Mouse (Mus musculus): ENCODE results near the gene Adipor2. TPM values are rescaled to one million over a fixed set of nuclear protein-coding genes. Genes with fewer than 3 reads are reported as not detected.

Adipor2 gene
- total RNA-seq, 2 experiments from 2014 or later: 200 to 209 TPM

- DNase-seq: no peak
Observed at GRCm38 (mm10) chr6:119313588-119314375, 103.7 kb downstream of the Adipor2 start.

DNA sequence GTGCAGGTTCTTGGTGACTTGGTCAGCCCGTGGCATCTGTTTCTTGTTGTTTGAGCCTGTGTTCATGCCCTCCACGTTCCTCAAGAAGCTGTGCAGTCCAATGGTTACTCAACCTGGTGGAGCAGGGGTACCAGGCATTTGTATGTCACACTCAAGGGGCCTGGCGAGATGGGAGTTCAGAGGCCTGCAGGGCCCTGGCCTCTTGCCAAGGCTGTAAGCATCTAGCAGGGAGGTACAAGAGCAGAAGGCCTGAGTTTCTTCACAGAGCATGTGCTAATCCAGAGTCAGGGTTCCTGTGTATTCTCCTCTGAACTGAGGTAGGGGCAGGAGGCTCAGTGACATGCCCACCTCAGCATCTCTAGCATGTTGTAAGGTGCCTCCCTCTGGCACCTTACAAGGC, 104.4 kb downstream of the Adipor2 start:
- no peak for DNase-seq

GRCm38 (mm10) chr6:119312381-119312780, 105.1 kb downstream of the Adipor2 start:
- DNase-seq: no peak

- DNase-seq: no peak
Observed at GRCm38 (mm10) chr6:119310176-119310575, 107.3 kb downstream of the Adipor2 start.

DNA sequence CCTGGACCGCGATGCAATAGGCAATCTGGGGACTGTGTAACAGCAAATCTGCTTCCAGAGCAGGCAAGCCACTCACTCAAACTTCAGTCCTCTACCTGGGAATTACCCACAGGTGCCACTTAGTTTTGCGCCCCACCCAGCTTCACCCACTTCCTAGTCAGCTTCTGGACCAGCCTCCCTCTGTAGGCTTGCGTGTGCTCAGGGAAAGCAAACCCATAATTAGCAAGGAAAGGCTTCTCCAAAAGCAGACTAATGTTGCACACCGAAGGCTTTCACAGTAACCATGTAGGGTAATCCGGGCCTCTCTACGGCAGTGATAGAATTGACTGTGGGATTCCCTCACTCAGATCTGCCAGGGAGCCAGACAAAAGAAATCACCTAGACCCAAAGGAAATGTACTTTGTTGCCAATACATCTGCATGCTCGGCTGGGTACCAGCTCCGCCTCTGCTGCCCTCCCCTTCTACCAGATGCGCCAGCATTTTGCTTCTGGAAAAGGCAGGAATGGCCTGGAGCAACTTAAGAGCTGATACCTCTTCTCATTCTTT, 109.6 kb downstream of the Adipor2 start:
- DNase-seq: no peak

DNA sequence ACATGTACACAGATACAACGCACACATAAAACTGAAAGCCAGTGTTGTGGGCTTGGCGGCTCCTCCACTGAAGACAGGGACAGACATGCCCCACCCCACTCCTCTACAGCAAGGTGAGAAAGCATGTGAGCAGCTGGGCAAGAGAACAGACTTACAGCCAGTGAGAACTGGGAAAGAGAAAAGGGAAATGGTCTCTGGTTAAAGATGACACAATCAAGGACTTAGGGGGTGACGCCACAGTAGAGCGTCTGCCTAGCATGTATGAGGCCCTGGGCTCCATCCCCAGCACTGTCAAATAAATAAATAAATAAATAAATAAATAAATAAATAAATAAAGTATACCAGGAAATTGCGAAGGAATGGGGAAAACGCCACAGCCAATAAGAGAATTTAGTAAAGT, 114.2 kb downstream of the Adipor2 start:
- no peak for DNase-seq

Other genes with a start within 250 kb of the Adipor2 start
- gene Dcp1b, start 242.5 kb downstream of the Adipor2 start, total RNA-seq (2021): 10 to 100 TPM; 12.1 to 13.4 TPM
- 100 to 1,000 TPM in 1 of 2 experiments, 10 to 100 TPM in 1; 85.2 to 128 TPM for gene Cacna1c, start 221.3 kb downstream of the Adipor2 start, total RNA-seq (2021)
- gene Cacna2d4, start 181.2 kb downstream of the Adipor2 start, total RNA-seq (2021): not detected
- under 1 TPM in 1 of 2 experiments, not detected in 1; 0.30 TPM for gene Lrtm2, start 86.9 kb downstream of the Adipor2 start, total RNA-seq (2021)
- gene Fbxl14, start 62.0 kb upstream of the Adipor2 start, total RNA-seq (2021): 10 to 100 TPM; 31.9 to 36.0 TPM
- gene Wnt5b, start 126.6 kb upstream of the Adipor2 start, total RNA-seq (2021): 1 to 10 TPM; 1.4 to 2.7 TPM